8 mouse cellular contexts compared by ENCODE assay signal in the genomic region with DNA sequence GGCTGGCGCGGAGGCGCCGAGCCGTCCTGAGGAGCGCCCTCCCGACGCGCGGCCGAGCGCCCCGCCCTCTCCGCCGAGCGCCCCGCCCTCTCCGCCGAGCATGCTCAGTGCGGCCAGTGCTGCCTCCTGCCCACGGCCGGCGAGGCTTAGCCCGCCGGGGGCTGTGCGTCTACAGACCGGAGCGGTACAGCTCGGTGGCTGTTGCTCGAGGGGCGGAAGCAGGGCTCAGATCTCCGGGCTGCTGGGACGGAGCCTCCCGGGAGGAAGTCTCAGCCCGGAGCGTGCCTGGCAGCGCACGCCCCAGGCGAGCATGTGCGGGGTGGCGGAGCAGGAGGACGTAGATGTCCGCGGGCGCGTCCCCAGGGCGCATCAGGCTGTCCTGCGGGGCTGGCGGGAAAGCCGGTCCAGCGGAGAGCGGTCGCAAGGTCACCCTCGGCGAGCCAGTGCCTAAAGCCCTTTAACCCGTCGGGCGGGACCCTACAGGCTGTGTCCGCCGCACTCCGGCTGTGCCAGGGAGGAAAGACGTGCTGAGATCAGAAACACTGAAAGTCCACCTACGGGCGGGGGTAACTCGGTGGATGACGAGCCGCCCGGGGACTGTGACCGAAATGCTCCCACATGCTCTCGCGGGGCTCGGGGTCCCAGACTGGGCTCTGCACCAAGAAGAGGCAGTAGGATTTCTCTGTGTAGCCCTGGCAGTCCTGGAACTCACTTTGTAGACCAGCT. TPM values are rescaled to one million over a fixed set of nuclear protein-coding genes. Genes with fewer than 3 reads are reported as not detected.
DNase-seq lines count a peak whose midpoint lies in the region; ATAC-seq and TF ChIP-seq lines count a peak whose summit lies in the region.

No protein-coding gene starts in this region.

- H3K27ac ChIP-seq in bone marrow macrophage, adult 2 months (ENCODE audit: insufficient read depth, low read depth, low read length): peak overlapping the region; percentile 73
- peak overlapping the region; percentile 92 for H3K27ac ChIP-seq in embryonic facial prominence, embryonic 15.5 days (replicated peaks)
- peak overlapping the region; percentile 87 for H3K27ac ChIP-seq in kidney, embryonic 14.5 days (ENCODE audit: low read depth, low read length)
- peak overlapping the region; percentile 76 for H3K27ac ChIP-seq in limb, embryonic 14.5 days (replicated peaks; ENCODE audit: low read depth, low read length)
- H3K27ac ChIP-seq in midbrain, embryonic 16.5 days (ENCODE audit: low read length): peak overlapping the region; percentile 96
- peak overlapping the region; percentile 94 for H3K27ac ChIP-seq in spleen, adult 2 months (ENCODE audit: insufficient read depth, low read length)

- peak; percentile 98 for ATAC-seq in embryonic facial prominence, embryonic 15.5 days (ENCODE audit: insufficient number of reproducible peaks, low FRiP score, low TSS enrichment, low read depth)
- ATAC-seq in kidney, embryonic 14.5 days (ENCODE audit: low FRiP score, low TSS enrichment): peak; percentile 99
- peak; percentile 97 for ATAC-seq in limb, embryonic 14.5 days (ENCODE audit: low FRiP score, low read depth)
- ATAC-seq in midbrain, embryonic 16.5 days: peak; percentile 97

- no peaks in the 10 kb centered on the region for H3K9me3 ChIP-seq in embryonic facial prominence, embryonic 15.5 days (replicated peaks)
- H3K9me3 ChIP-seq in kidney, embryonic 14.5 days (ENCODE audit: control insufficient read depth, low read length): no peaks in the 10 kb centered on the region
- H3K9me3 ChIP-seq in limb, embryonic 14.5 days (ENCODE audit: control insufficient read depth, low read length): 0 out of 2 replicates have a peak, but pooled peaks cover 4% of the 10 kb centered on the region
- H3K9me3 ChIP-seq in midbrain, embryonic 16.5 days (replicated peaks; ENCODE audit: control insufficient read depth, low read length, poor library complexity, severe bottlenecking): no peaks in the 10 kb centered on the region

- peak overlapping the region; percentile 77 for H3K9ac ChIP-seq in embryonic facial prominence, embryonic 15.5 days
- peak overlapping the region; percentile 77 for H3K9ac ChIP-seq in kidney, embryonic 14.5 days (ENCODE audit: low read depth, low read length)
- H3K9ac ChIP-seq in limb, embryonic 14.5 days (ENCODE audit: low read depth, low read length, severe bottlenecking): peak overlapping the region; percentile 85
- peak overlapping the region; percentile 90 for H3K9ac ChIP-seq in midbrain, embryonic 16.5 days (ENCODE audit: low read depth, low read length)

- peak; percentile 91 to 92 for DNase-seq in B cell, adult 2 months
- peak; percentile 87 to 90 for DNase-seq in heart, adult 9 months (ENCODE audit: low spot score in 2 of 2)
- peak; percentile 81 for DNase-seq in limb, embryonic 14.5 days (ENCODE audit: low spot score)
- peak; percentile 65 to 89 for DNase-seq in spleen, adult 2 months (ENCODE audit: low read depth in 1 of 2, low spot score in 2 of 2)

- TF ChIP-seq POLR2A in bone marrow macrophage, adult 2 months (IDR thresholded peaks at IDR 0.05; ENCODE audit: borderline replicate concordance, low read depth, low read length): peak; percentile 88; the same call in 1 of the 2 replicates
- peak; percentile 84; the same call in 1 of the 2 replicates for TF ChIP-seq POLR2A in limb, embryonic 14.5 days (IDR thresholded peaks at IDR 0.05; ENCODE audit: borderline replicate concordance, extremely low read depth, insufficient read depth, insufficient read length)
- peak; percentile 79 for TF ChIP-seq POLR2A in spleen, adult 2 months (IDR thresholded peaks at IDR 0.05; ENCODE audit: low read depth, low read length)

- H3K27me3 ChIP-seq in embryonic facial prominence, embryonic 15.5 days: no peaks in the 10 kb centered on the region
- no peaks in the 10 kb centered on the region for H3K27me3 ChIP-seq in kidney, embryonic 14.5 days (ENCODE audit: control insufficient read depth, insufficient read depth, low read length)
- H3K27me3 ChIP-seq in limb, embryonic 14.5 days (ENCODE audit: control insufficient read depth, insufficient read depth, low read length): no peaks in the 10 kb centered on the region
- H3K27me3 ChIP-seq in midbrain, embryonic 16.5 days (ENCODE audit: control insufficient read depth, insufficient read depth, low read depth, low read length): no peaks in the 10 kb centered on the region
- H3K27me3 ChIP-seq in spleen, adult 2 months (ENCODE audit: control insufficient read depth, insufficient read depth, low read length): no peaks in the 10 kb centered on the region

- peak overlapping the region; percentile 77 for H3K4me3 ChIP-seq in bone marrow macrophage, adult 2 months (ENCODE audit: insufficient read depth, low read length)
- peak overlapping the region; percentile 72 for H3K4me3 ChIP-seq in embryonic facial prominence, embryonic 15.5 days (replicated peaks)
- H3K4me3 ChIP-seq in kidney, embryonic 14.5 days (ENCODE audit: low read length): peak overlapping the region; percentile 89
- peak overlapping the region; percentile 79 for H3K4me3 ChIP-seq in limb, embryonic 14.5 days (replicated peaks; ENCODE audit: low read length)
- peak overlapping the region; percentile 96 for H3K4me3 ChIP-seq in midbrain, embryonic 16.5 days (ENCODE audit: low read depth, low read length)
- H3K4me3 ChIP-seq in spleen, adult 2 months (ENCODE audit: extremely low read depth, insufficient read depth, insufficient read length): peak overlapping the region; percentile 75

- TF ChIP-seq CTCF in bone marrow macrophage, adult 2 months (IDR thresholded peaks at IDR 0.05; ENCODE audit: low read depth, low read length): no peak
- no peak for TF ChIP-seq CTCF in spleen, adult 2 months (IDR thresholded peaks at IDR 0.05; ENCODE audit: extremely low read depth, insufficient read depth, insufficient read length, insufficient replicate concordance)

- H3K4me1 ChIP-seq in bone marrow macrophage, adult 2 months (ENCODE audit: control insufficient read depth, insufficient read depth, low read length): peaks cover 9% of the 10 kb centered on the region
- peaks cover 14% of the 10 kb centered on the region; the same call in 1 of the 2 replicates for H3K4me1 ChIP-seq in embryonic facial prominence, embryonic 15.5 days
- H3K4me1 ChIP-seq in kidney, embryonic 14.5 days (ENCODE audit: control insufficient read depth, insufficient read depth, low read length): 0 out of 2 replicates have a peak, but pooled peaks cover 3% of the 10 kb centered on the region
- H3K4me1 ChIP-seq in limb, embryonic 14.5 days (ENCODE audit: control insufficient read depth, insufficient read depth, low read length): peaks cover 12% of the 10 kb centered on the region; the same call in 1 of the 2 replicates
- peaks cover 5% of the 10 kb centered on the region for H3K4me1 ChIP-seq in midbrain, embryonic 16.5 days (ENCODE audit: control insufficient read depth, insufficient read depth, low read length)
- H3K4me1 ChIP-seq in spleen, adult 2 months (ENCODE audit: control insufficient read depth, insufficient read depth, insufficient read length): peaks cover 6% of the 10 kb centered on the region

- H3K4me2 ChIP-seq in embryonic facial prominence, embryonic 15.5 days (replicated peaks): peak overlapping the region; percentile 95
- peak overlapping the region; percentile 92 for H3K4me2 ChIP-seq in kidney, embryonic 14.5 days (replicated peaks; ENCODE audit: low read depth, low read length)
- peak overlapping the region; percentile 92 for H3K4me2 ChIP-seq in limb, embryonic 14.5 days (replicated peaks; ENCODE audit: low read depth, low read length, severe bottlenecking)
- H3K4me2 ChIP-seq in midbrain, embryonic 16.5 days (ENCODE audit: low read length): peak overlapping the region; percentile 86

- under 1% methylated on average over 71 of the region's 72 CpGs for WGBS in embryonic facial prominence, embryonic 15.5 days
- under 1% methylated on average over 60 of the region's 72 CpGs for WGBS in kidney, embryonic 14.5 days
- under 1% methylated on average over 29 of the region's 72 CpGs for WGBS in limb, embryonic 14.5 days
- under 1% methylated on average over 67 of the region's 72 CpGs for WGBS in midbrain, embryonic 16.5 days
- 1% methylated on average over 67 of the region's 72 CpGs for WGBS in spleen, adult 2 months

- no peaks in the 10 kb centered on the region for H3K36me3 ChIP-seq in embryonic facial prominence, embryonic 15.5 days
- no peaks in the 10 kb centered on the region for H3K36me3 ChIP-seq in kidney, embryonic 14.5 days (ENCODE audit: control insufficient read depth, insufficient read depth, low read length)
- no peaks in the 10 kb centered on the region for H3K36me3 ChIP-seq in limb, embryonic 14.5 days (ENCODE audit: control insufficient read depth, insufficient read depth, low read length)
- no peaks in the 10 kb centered on the region for H3K36me3 ChIP-seq in midbrain, embryonic 16.5 days (ENCODE audit: control insufficient read depth, insufficient read depth, low read length)
- no peaks in the 10 kb centered on the region for H3K36me3 ChIP-seq in spleen, adult 2 months (ENCODE audit: control insufficient read depth, insufficient read depth, low read length)

RNA-seq across cellular contexts. Expression of a gene that starts 0.5 kb away (rescaled TPM):
- 91.4 and 98.9 TPM in 2 replicates for polyA plus RNA-seq in bone marrow macrophage, adult 2 months (2012; ENCODE audit: insufficient read depth, insufficient read length, missing spikeins)
- polyA plus RNA-seq in embryonic facial prominence, embryonic 15.5 days (2015; fragmentation: Nextera tagmentation; extraction: Ambion mirVana): 60.7 and 65.4 TPM in 2 replicates
- polyA plus RNA-seq in kidney, embryonic 14.5 days (2014; fragmentation: Nextera tagmentation; extraction: Ambion mirVana): 30.4 and 62.3 TPM in 2 replicates
- 31.7 and 32.2 TPM in 2 replicates for polyA plus RNA-seq in limb, embryonic 14.5 days (2012; rRNA removed)
- polyA plus RNA-seq in limb, embryonic 14.5 days (2014; fragmentation: Nextera tagmentation; extraction: Ambion mirVana): 48.7 and 50.9 TPM in 2 replicates
- 70.7 and 82.9 TPM in 2 replicates for polyA plus RNA-seq in midbrain, embryonic 16.5 days (2015; fragmentation: Nextera tagmentation; extraction: Ambion mirVana)
- 15.2 and 15.4 TPM in 2 replicates for polyA plus RNA-seq in spleen, adult 2 months (2012; rRNA removed)

Comparison
In these comparisons a context has a peak if more than half of its experiments do, and no peak if none do; other contexts are left out.
1. Peak in every context shown above with its lines: DNase-seq, ATAC-seq, H3K4me3 ChIP-seq and H3K27ac ChIP-seq.